Mouse (Mus musculus): Measurements from ENCODE around the gene Strap. TPM values are rescaled to one million over a fixed set of nuclear protein-coding genes. Genes with fewer than 3 reads are reported as not detected.
A peak's percentile ranks its signal among the peaks of the same experiment; 100 is the strongest.

The Strap gene
- polyA plus RNA-seq, 1 experiment from 2014 or later: 182 TPM

DNA sequence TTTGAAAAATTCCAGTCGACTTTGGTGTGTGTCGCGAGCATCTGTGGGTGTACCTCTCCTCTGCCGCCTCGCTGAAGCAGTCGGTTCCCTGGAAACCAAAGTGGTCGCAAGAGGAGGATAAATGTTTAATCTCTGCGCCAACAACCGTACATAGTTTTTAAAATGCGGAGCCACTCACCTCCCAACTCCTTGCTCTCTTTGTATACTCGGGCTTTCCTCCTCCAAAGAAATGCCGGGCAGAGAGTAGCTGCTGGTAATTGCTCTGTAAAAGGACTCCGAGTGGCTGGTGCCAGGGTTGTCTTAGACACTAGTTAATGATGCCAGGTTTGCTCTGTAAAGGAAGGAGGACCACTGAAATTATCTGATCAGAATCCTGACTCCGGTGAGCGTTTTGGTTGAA, 26.1 kb downstream of the Strap start:
- ATAC-seq (replicated peaks): no peak
- no peak overlapping the region for H3K9ac ChIP-seq (replicated peaks)
- no peaks in the 10 kb centered on the region for H3K27me3 ChIP-seq
- H3K9me3 ChIP-seq: no peaks in the 10 kb centered on the region
- no peak overlapping the region for H3K4me3 ChIP-seq
- peak overlapping the region; percentile 5; the same call in 1 of the 2 replicates for H3K4me2 ChIP-seq (replicated peaks)
- WGBS: 46% methylated on average over 15 of the region's 15 CpGs
- H3K4me1 ChIP-seq: no peaks in the 10 kb centered on the region
- no peak overlapping the region for H3K27ac ChIP-seq (replicated peaks)
- no peaks in the 10 kb centered on the region for H3K36me3 ChIP-seq

DNA sequence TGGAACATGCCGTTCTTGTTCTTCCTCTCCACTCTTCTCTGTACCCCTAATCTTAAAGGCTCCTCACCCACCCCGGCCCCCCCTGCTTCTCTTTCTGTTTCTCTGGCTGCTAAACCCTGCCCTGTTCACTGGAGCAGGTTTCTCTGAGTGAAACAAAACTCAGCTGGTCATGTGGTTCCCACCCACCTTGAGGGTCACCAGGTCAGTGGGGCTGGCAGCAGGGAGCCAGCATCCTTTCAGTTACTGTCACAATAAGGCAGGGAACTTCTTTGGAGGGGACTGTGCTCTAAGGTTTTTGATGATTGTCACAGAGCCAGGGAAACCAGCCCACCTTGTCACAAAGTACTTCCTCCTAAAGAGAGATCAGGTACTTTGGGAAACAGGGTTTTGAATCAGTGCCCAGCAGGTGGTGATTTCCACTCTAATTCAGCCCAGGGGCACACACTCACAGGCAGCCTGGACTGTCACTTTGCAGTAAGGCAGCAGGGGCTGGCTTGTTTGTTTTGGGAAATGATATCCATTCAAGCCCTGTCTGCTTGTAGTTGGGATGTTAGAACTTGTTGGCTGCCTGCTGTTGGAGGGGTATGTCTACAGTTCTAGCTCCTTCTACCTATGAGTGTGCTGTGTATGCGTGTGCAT, 29.8 kb downstream of the Strap start:
- Histone ChIP-seq H3K9ac (replicated peaks) (no peak overlapping the region), H3K27ac (replicated peaks) (no peak overlapping the region), H3K27me3 (no peaks in the 10 kb centered on the region), H3K36me3 (no peaks in the 10 kb centered on the region), H3K4me2 (replicated peaks) (no peak overlapping the region), H3K4me3 (no peak overlapping the region), H3K9me3 (no peaks in the 10 kb centered on the region), H3K4me1 (no peaks in the 10 kb centered on the region)
- WGBS: 34% methylated on average over 3 of the region's 3 CpGs
- no peak for ATAC-seq (replicated peaks)

DNA sequence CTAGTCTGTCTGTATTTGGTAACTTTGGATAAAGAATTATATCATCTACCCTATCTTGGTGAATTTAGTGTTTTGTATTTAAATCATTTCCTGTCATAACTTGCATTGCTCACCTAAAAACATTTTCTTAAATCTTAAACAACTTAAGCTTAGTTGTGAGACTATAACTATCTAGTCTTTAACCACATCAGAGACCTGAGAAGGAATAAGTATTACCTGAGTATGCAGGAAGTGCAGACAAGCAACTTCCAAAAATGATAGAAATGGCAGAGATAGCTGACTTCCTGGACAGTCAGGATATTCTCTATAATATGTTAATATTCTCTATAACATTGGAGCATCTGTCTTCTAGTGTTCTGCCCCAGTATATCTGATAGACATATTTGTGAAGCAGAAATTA, 31.3 kb downstream of the Strap start:
- H3K9ac ChIP-seq (replicated peaks): no peak overlapping the region
- no peaks in the 10 kb centered on the region for H3K27me3 ChIP-seq
- no peaks in the 10 kb centered on the region for H3K9me3 ChIP-seq
- H3K4me1 ChIP-seq: no peaks in the 10 kb centered on the region
- H3K36me3 ChIP-seq: no peaks in the 10 kb centered on the region
- no peak overlapping the region for H3K4me3 ChIP-seq
- no peak for ATAC-seq (replicated peaks)
- no peak overlapping the region for H3K4me2 ChIP-seq (replicated peaks)
- no peak overlapping the region for H3K27ac ChIP-seq (replicated peaks)

DNA sequence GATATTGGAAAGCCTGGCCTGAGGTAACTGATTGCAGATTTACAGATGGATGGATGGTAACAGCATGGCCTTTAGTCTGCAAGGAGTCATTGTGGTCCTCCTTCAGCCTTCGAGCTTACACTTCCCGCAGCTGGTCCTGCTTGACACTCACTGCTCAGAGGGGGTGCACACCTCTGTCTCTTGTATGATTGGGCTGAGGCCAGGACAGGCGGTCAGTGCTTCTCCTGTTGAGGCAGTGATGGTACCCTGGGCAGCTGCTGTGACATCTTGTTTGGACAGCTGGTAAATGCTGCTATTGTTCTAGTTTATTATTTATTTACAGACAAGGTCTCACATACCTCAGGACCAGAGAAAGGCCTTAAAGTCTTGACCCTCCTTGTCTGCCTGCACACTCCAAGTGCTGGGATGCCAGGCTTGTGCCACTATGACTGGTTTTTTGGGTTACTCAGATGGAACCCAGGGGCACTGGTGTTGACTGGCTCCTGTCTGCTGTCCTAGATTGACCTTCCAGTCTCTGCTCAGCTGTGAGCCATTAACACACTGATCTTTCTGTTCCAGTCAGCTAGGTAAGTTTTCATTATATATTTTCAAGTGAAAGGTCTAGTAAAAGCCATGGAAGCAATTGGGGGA, 36.9 kb downstream of the Strap start:
- Histone ChIP-seq H3K9ac (replicated peaks) (no peak overlapping the region), H3K4me1 (no peaks in the 10 kb centered on the region), H3K4me3 (no peak overlapping the region), H3K9me3 (no peaks in the 10 kb centered on the region), H3K27me3 (no peaks in the 10 kb centered on the region), H3K27ac (replicated peaks) (no peak overlapping the region), H3K4me2 (replicated peaks) (no peak overlapping the region), H3K36me3 (no peaks in the 10 kb centered on the region)
- 71% methylated on average over 3 of the region's 3 CpGs for WGBS
- no peak for ATAC-seq (replicated peaks)

DNA sequence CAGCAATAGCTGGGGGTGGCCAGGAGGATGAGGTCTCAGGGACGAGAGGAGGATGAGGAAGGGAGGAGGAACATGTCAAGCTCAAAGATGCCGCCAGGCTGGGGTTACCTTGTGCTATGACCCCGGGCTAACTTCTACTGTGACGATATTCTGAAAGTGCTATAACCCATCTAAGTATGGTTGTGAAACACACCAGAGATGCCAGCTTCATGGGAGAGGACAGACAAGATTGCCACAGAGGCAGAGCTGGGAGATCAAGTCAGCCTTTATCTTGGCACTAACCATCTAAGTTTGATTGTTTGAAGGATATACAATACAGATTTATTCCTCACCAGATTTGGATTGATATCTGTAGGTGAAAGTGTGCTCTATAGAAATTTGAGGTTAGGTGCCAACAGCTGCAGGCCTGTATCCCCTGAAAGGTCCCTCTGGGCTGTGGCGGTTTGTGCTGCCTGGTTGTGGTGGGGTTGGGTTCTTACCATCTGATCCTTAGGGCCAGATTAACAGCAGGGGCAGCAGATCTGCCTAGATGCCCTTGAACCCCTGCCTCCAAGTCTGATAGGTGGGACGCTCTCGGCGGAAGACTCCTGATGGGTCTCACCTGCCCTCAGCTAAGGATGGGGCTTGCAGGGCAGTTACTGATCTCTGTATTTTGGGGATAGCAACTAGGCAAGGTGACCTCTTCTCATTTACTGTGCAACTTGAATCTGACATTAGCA, 38.2 kb downstream of the Strap start:
- Histone ChIP-seq H3K4me2 (replicated peaks) (no peak overlapping the region), H3K27me3 (no peaks in the 10 kb centered on the region), H3K27ac (replicated peaks) (no peak overlapping the region), H3K9ac (replicated peaks) (no peak overlapping the region), H3K4me1 (no peaks in the 10 kb centered on the region), H3K36me3 (no peaks in the 10 kb centered on the region), H3K4me3 (no peak overlapping the region), H3K9me3 (no peaks in the 10 kb centered on the region)
- 93% methylated on average over 8 of the region's 8 CpGs for WGBS
- ATAC-seq (replicated peaks): no peak

DNA sequence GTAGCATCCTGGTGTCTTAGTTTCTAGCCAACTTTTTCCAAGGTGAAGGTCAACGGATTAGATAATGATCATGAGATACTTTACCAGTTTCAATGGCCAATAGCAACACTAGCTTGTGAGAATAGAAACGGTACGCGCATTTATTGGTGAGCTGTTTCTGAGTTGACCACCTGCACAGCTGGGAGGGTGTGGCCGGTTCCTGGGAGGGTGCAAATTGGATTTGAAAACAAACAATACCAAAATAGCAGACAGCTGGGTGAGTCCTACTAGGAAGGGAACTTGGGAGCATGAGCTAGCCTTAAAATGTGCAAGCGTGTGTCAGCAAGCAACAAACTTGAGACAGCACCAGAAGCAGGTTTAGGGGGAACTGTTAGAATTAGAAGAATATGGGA, 38.8 kb downstream of the Strap start:
- Histone ChIP-seq H3K27me3 (no peaks in the 10 kb centered on the region), H3K36me3 (no peaks in the 10 kb centered on the region), H3K4me2 (replicated peaks) (no peak overlapping the region), H3K9ac (replicated peaks) (no peak overlapping the region), H3K4me3 (no peak overlapping the region), H3K9me3 (no peaks in the 10 kb centered on the region), H3K27ac (replicated peaks) (no peak overlapping the region), H3K4me1 (no peaks in the 10 kb centered on the region)
- 91% methylated on average over 6 of the region's 6 CpGs for WGBS
- ATAC-seq (replicated peaks): no peak

DNA sequence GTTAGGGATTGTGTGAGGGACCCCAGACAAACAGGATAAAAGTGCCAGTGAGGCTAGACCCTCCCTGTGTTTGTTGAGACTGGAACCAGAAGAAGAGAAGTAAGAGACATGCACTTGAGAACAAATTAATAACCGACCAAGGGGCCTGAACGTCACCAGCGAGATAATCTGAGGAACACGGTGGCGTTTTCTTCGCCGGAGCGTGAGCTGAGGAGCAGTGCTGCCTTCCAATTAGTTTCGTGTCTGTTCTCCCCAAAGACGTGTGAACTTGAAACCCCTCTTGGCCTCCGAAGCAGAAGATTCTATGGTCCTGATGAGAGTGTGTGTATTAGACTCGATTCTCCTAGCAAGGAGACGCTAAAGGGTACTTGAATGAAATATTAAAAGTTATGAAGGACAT, 39.3 kb downstream of the Strap start:
- Histone ChIP-seq H3K4me3 (no peak overlapping the region), H3K9me3 (no peaks in the 10 kb centered on the region), H3K36me3 (no peaks in the 10 kb centered on the region), H3K4me1 (no peaks in the 10 kb centered on the region), H3K4me2 (replicated peaks) (no peak overlapping the region), H3K27ac (replicated peaks) (no peak overlapping the region), H3K9ac (replicated peaks) (no peak overlapping the region), H3K27me3 (no peaks in the 10 kb centered on the region)
- 88% methylated on average over 13 of the region's 13 CpGs for whole genome bisulfite sequencing
- no peak for ATAC-seq (replicated peaks)

DNA sequence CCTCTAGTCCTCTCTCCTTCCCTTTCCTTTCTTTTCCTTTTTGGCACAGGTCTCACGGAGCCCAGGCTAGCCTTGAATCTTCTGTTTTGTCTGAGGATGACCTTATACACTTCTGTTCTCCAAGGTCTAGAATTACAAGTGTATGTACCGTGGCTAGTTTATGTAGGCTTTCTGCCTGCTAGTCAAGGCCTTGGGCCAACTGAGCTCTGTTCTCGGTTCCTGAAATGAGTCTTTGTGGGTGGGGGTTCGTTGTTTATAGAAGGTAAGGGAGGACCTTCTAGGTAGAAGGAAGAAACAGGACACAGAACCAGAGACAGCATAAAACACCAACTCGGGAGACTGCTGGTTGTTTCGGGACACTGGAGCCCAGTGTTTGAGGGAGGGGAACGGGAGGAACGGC, 40.3 kb downstream of the Strap start:
- no peak overlapping the region for H3K9ac ChIP-seq (replicated peaks)
- no peak for ATAC-seq (replicated peaks)
- H3K27ac ChIP-seq (replicated peaks): no peak overlapping the region
- WGBS: 93% methylated on average over 8 of the region's 8 CpGs
- no peaks in the 10 kb centered on the region for H3K36me3 ChIP-seq
- H3K4me2 ChIP-seq (replicated peaks): no peak overlapping the region
- H3K4me1 ChIP-seq: no peaks in the 10 kb centered on the region
- H3K4me3 ChIP-seq: no peak overlapping the region
- no peaks in the 10 kb centered on the region for H3K9me3 ChIP-seq
- no peaks in the 10 kb centered on the region for H3K27me3 ChIP-seq

DNA sequence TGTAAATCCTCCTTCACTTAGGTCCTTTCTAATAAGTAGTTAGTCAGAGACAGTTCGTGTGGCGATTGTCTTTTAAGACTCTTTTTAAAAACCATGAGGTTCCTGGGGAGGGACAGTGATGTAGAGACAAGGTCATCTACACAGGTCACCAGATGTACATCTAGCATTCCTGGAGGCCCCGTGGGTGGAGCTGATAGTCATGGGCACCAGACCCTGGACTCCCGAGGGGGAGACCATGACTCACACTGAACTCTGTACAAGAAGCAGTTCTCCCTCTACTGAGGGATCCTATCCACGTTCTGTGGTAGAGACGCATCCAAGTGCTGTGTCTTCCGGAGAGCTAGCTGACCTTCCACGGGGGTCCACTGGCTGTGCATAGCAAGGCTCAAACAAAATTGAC, 42.1 kb downstream of the Strap start:
- ATAC-seq (replicated peaks): no peak
- 94% methylated on average over 8 of the region's 8 CpGs for WGBS

DNA sequence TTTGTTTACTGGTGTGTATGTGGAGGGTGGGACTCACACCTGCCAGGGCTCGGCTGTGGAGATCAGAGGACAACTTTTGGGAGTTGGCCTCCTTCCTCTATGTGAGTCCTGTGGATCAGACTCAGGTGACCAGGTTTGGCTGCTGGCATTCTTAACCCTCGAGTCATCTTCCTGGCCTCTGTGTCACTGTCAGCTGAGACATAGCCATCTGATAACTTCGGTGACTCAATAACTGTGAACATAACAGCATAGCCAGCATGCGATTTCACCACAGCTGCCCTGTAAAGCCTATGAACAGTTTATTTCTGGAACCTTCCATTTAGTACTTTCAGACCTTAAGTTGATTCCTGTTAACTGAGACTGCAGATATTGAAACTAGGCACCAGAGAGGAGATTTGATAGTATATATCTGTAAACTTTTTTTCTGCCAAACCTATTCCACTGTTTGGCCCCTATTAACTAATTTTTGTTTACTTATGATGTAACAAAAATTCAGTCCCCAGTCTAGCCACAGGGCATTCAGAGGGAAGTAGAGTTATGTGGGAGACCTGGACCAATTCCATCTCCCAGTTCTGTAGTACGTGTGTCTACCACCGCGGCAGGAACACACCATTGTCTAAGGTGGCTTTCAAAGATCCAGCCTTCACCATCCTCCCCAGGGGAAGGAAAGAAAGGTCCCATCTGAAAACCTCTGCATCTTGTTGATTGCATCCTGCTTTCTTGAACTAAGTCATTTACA, 49.2 kb downstream of the Strap start:
- WGBS: 87% methylated on average over 7 of the region's 7 CpGs
- Histone ChIP-seq H3K4me3 (no peak overlapping the region), H3K9me3 (no peaks in the 10 kb centered on the region), H3K27me3 (no peaks in the 10 kb centered on the region), H3K4me2 (replicated peaks) (no peak overlapping the region), H3K9ac (replicated peaks) (no peak overlapping the region), H3K27ac (replicated peaks) (no peak overlapping the region), H3K36me3 (no peaks in the 10 kb centered on the region), H3K4me1 (no peaks in the 10 kb centered on the region)
- no peak for ATAC-seq (replicated peaks)

More for the DNA sequence above, 42.1 kb downstream of the Strap start:
- Histone ChIP-seq H3K9ac (replicated peaks) (no peak overlapping the region), H3K4me1 (no peaks in the 10 kb centered on the region), H3K27me3 (no peaks in the 10 kb centered on the region), H3K9me3 (no peaks in the 10 kb centered on the region), H3K36me3 (no peaks in the 10 kb centered on the region), H3K4me2 (replicated peaks) (no peak overlapping the region), H3K4me3 (no peak overlapping the region), H3K27ac (replicated peaks) (no peak overlapping the region)

DNA sequence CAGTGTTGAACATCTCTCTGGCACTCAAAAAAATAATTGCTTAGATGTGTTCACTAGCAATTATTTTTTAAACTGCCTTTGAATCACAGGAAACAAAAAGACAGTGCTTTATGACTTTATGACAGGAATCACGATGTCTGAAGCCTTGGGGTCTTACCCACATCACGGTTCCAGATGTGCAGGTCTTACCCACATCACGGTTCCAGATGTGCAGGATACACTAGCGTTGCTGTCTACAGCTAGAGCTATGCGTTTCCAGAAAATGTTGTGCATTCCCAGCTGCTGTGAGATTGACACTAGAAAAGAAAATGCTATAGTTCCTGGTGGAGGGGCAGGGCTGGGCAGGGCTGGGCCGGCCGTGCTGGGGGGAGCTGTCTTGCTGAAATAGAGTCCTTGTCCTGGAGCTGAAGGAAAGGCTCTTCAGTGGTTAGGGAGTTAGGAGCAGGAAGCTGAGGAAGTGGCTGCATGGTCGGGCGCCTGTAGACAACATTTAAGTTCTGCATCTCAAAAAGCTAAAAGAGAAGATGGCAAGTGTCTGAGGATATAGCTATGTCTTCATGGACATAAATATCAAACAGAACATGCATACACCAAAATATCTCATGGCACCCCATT, 54.2 kb downstream of the Strap start:
- no peaks in the 10 kb centered on the region for H3K4me1 ChIP-seq
- no peak for ATAC-seq (replicated peaks)
- H3K36me3 ChIP-seq: no peaks in the 10 kb centered on the region
- no peaks in the 10 kb centered on the region for H3K27me3 ChIP-seq
- H3K4me3 ChIP-seq: no peak overlapping the region
- WGBS: 79% methylated on average over 9 of the region's 9 CpGs
- H3K9me3 ChIP-seq: no peaks in the 10 kb centered on the region
- H3K27ac ChIP-seq (replicated peaks): no peak overlapping the region
- H3K4me2 ChIP-seq (replicated peaks): no peak overlapping the region
- no peak overlapping the region for H3K9ac ChIP-seq (replicated peaks)

DNA sequence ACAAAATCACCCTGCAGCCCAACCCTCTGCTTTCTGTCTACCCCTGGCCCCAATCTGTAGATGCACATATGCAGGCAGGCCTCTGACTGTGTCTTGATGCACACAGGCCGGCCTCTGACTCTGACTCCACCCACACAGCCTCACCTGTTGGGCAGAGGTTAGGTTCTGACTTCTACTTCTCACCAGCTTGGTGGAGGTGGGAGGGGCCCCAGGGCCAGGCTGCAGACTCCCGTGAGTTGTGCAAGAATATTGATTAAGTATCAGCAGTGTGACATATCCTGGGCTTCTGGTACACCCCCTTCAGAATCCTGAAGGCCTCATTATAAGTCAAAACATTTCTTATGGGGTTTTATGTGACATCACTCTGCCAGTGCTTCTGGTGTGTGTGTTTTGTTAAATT, 54.8 kb downstream of the Strap start:
- Histone ChIP-seq H3K9me3 (no peaks in the 10 kb centered on the region), H3K27ac (replicated peaks) (no peak overlapping the region), H3K27me3 (no peaks in the 10 kb centered on the region), H3K4me3 (no peak overlapping the region), H3K9ac (replicated peaks) (no peak overlapping the region), H3K36me3 (no peaks in the 10 kb centered on the region), H3K4me1 (no peaks in the 10 kb centered on the region), H3K4me2 (replicated peaks) (no peak overlapping the region)
- WGBS: 79% methylated on average over 2 of the region's 2 CpGs
- 0 out of 2 replicates have a peak, but pooled peaks have one; percentile 12 for ATAC-seq (replicated peaks)

Measured in forebrain, embryonic 15.5 days (tissue).